In genomic region chr2:51457717-51458116, GRCm38 (mm10) we compare ENCODE assay signal across 16 mouse cellular contexts.
"Had no signal": no experiment of that assay in that cellular context is flagged by ENCODE, and none has a peak within 500 bp of the region (broad histone marks: within the 10 kb centered on the region; RNA-seq: fewer than 3 reads in every experiment).

No protein-coding gene starts in this region.

- H3K27me3 ChIP-seq: liver, embryonic 15.5 days; lung, embryonic 15.5 days; megakaryocyte, embryonic 14.5 days; midbrain, embryonic 13.5 days; midbrain, embryonic 15.5 days; neural tube, embryonic 12.5 days had no signal

- H3K36me3 ChIP-seq: liver, embryonic 15.5 days; lung, embryonic 15.5 days; midbrain, embryonic 13.5 days; midbrain, embryonic 15.5 days; neural tube, embryonic 12.5 days had no signal

- H3K27ac ChIP-seq: liver, embryonic 15.5 days; lung, embryonic 15.5 days; macrophage; midbrain, embryonic 13.5 days; midbrain, embryonic 15.5 days; neural tube, embryonic 12.5 days had no signal

- H3K4me3 ChIP-seq: liver, embryonic 15.5 days; lung, embryonic 15.5 days; megakaryocyte, embryonic 14.5 days; midbrain, embryonic 13.5 days; midbrain, embryonic 15.5 days; neural tube, embryonic 12.5 days had no signal

- H3K9me3 ChIP-seq: liver, embryonic 15.5 days; lung, embryonic 15.5 days; megakaryocyte, embryonic 14.5 days; midbrain, embryonic 13.5 days; midbrain, embryonic 15.5 days; neural tube, embryonic 12.5 days had no signal

- DNase-seq: liver, postnatal 0 days; lung, adult 2 months; lung, postnatal 14 days; lung, postnatal 36 days; right cerebral cortex, postnatal 25 days; spleen, adult 18-20 months; thymus, adult 2 months; thymus, postnatal 25 days; thymus, postnatal 4 days had no signal

- H3K4me1 ChIP-seq: liver, embryonic 15.5 days; lung, embryonic 15.5 days; megakaryocyte, embryonic 14.5 days; midbrain, embryonic 13.5 days; midbrain, embryonic 15.5 days; neural tube, embryonic 12.5 days had no signal
